Mouse (Mus musculus) liver, adult (tissue): ENCODE measurements around the gene Trim2.

Experiments used
- GATA4 ChIP-seq: IDR thresholded peaks from 2 replicates; pipeline ENCODE4 v1.6.1; 2014; ENCODE audit warnings: mild to moderate bottlenecking, low read length; ENCODE audit not compliant: insufficient replicate concordance

Trim2 gene

DNA sequence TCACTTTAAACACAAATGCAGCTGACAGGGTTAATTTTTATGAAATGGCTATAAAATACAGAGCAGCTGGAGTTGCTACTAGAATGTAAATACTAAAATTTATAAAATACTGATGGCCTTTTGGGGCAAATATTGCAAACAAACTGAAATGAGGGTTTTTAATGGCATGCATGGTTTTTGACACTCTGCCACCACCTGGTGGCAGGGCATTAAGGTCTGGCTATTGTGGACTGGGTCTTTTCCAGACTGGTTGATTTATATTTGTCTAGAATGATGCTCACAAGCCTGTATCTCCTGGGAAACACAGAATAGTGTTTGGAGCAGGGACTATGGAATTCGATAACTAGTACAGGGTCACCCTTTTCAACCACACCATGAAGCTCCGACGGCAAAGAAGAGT lies 183.2 kb downstream of the Trim2 start:
- no peak for TF ChIP-seq GATA4

DNA sequence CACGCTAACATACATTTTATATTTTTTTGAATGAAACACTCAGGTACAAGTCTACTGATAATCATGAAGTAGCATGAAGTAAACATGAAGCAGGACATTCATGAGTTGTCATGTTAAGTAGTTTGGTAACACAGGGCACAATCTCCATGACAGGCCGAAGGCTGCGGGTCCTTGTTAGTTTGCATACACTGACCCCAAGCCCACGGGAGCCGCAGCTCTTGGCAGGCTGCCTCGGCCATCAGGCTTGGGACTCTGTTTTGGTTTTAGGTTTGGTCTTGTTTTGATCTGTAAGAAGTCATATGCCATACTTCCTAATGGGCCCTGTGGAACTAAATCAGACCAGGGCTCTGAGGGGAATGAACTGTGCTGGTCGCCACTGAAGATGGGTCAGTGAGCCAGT lies 188.0 kb downstream of the Trim2 start:
- no peak for TF ChIP-seq GATA4

DNA sequence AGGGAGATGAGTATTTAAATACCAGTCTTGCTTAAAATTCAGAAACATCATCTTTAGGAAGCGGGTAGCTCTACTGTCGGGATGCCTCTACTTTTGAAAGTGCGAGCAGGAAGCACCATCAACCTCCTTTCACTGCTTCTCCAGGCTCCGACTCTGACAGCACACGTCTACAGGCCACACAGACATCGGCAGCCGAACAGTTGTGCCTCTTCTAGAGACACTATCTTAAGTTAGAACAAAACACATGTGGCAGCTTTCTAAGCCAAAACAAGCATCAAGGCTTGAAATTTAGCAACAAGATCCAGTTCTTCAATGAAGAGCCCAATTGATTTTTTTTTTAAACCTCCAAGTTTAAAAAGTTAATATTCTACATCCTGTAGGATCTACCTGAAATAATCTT lies 188.5 kb downstream of the Trim2 start:
- TF ChIP-seq GATA4 = no peak
